Mouse (Mus musculus) erythroblast, embryonic 14.5 days (primary cell): ENCODE results near the gene Ano6.

ENCODE experiments used
- GATA1 ChIP-seq: IDR thresholded peaks from 2 replicates; pipeline ENCODE4 v1.6.1; 2012; ENCODE audit warnings: low read length, inconsistent platforms, mixed read lengths
- TAL1 ChIP-seq: IDR thresholded peaks from 3 replicates; pipeline ENCODE4 v1.6.1; 2012; ENCODE audit warnings: low read length, inconsistent platforms, mixed read lengths

- TF ChIP-seq GATA1 (no peak), TAL1 (no peak)
Measured at GRCm38 (mm10) chr15:95907909-95908308, 117.3 kb downstream of the Ano6 start.
